Mouse (Mus musculus): ENCODE measurements around the gene Kcne3. TPM values are rescaled to one million over a fixed set of nuclear protein-coding genes. Genes with fewer than 3 reads are reported as not detected.
A peak's percentile ranks its signal among the peaks of the same experiment; 100 is the strongest.

Gene Kcne3
- polyA plus RNA-seq, 1 experiment = not detected

GRCm38 (mm10) chr7:100150086-100150485 is 26.2 kb upstream of the Kcne3 start:
- H3K4me3 ChIP-seq (ENCODE audit: insufficient read depth, low read depth, low read length) = no peak overlapping the region
- no peak overlapping the region for H3K27ac ChIP-seq (ENCODE audit: insufficient read depth, low read depth, low read length)
- TF ChIP-seq POLR2A (IDR thresholded peaks at IDR 0.05; ENCODE audit: insufficient read depth, low read depth, low read length) (no peak), CTCF (IDR thresholded peaks at IDR 0.05; ENCODE audit: insufficient read depth, low read depth, low read length) (no peak)
- H3K4me1 ChIP-seq (ENCODE audit: control insufficient read depth, insufficient read depth, low read length) = no peaks in the 10 kb centered on the region
- 36% methylated on average over 10 of the region's 10 CpGs for WGBS

GRCm38 (mm10) chr7:100150626-100151025 is 25.7 kb upstream of the Kcne3 start:
- Histone ChIP-seq H3K4me1 (ENCODE audit: control insufficient read depth, insufficient read depth, low read length) (no peaks in the 10 kb centered on the region), H3K27ac (ENCODE audit: insufficient read depth, low read depth, low read length) (no peak overlapping the region), H3K4me3 (ENCODE audit: insufficient read depth, low read depth, low read length) (no peak overlapping the region)
- WGBS = 86% methylated on average over 11 of the region's 11 CpGs
- TF ChIP-seq POLR2A (IDR thresholded peaks at IDR 0.05; ENCODE audit: insufficient read depth, low read depth, low read length) (no peak), CTCF (IDR thresholded peaks at IDR 0.05; ENCODE audit: insufficient read depth, low read depth, low read length) (no peak)

GRCm38 (mm10) chr7:100157669-100158068 is 18.6 kb upstream of the Kcne3 start:
- no peak for TF ChIP-seq CTCF (IDR thresholded peaks at IDR 0.05; ENCODE audit: insufficient read depth, low read depth, low read length)
- TF ChIP-seq POLR2A (IDR thresholded peaks at IDR 0.05; ENCODE audit: insufficient read depth, low read depth, low read length) = no peak
- H3K27ac ChIP-seq (ENCODE audit: insufficient read depth, low read depth, low read length) = no peak overlapping the region
- WGBS = 44% methylated on average over 4 of the region's 4 CpGs
- H3K4me1 ChIP-seq (ENCODE audit: control insufficient read depth, insufficient read depth, low read length) = peaks cover 4% of the 10 kb centered on the region
- no peak overlapping the region for H3K4me3 ChIP-seq (ENCODE audit: insufficient read depth, low read depth, low read length)

GRCm38 (mm10) chr7:100159105-100159841 is 17.0 kb upstream of the Kcne3 start, which contains the start of gene Lipt2:
TSS of gene Lipt2 (plus strand) at chr7:100159277.
- Histone ChIP-seq H3K4me1 (ENCODE audit: control insufficient read depth, insufficient read depth, low read length) (peaks cover 4% of the 10 kb centered on the region), H3K4me3 (ENCODE audit: insufficient read depth, low read depth, low read length) (peak within 1 kb of the TSS; percentile 64), H3K27ac (ENCODE audit: insufficient read depth, low read depth, low read length) (peak within 1 kb of the TSS; percentile 12; the same call in 1 of the 2 replicates)
- TF ChIP-seq POLR2A (IDR thresholded peaks at IDR 0.05; ENCODE audit: insufficient read depth, low read depth, low read length) (peak; percentile 60), CTCF (IDR thresholded peaks at IDR 0.05; ENCODE audit: insufficient read depth, low read depth, low read length) (no peak)
- under 1% methylated on average over 78 of the region's 78 CpGs for WGBS

GRCm38 (mm10) chr7:100160006-100160405 is 16.3 kb upstream of the Kcne3 start:
- TF ChIP-seq CTCF (IDR thresholded peaks at IDR 0.05; ENCODE audit: insufficient read depth, low read depth, low read length) (no peak), POLR2A (IDR thresholded peaks at IDR 0.05; ENCODE audit: insufficient read depth, low read depth, low read length) (no peak)
- Histone ChIP-seq H3K4me1 (ENCODE audit: control insufficient read depth, insufficient read depth, low read length) (peaks cover 4% of the 10 kb centered on the region), H3K27ac (ENCODE audit: insufficient read depth, low read depth, low read length) (peak overlapping the region; percentile 5; the same call in 1 of the 2 replicates), H3K4me3 (ENCODE audit: insufficient read depth, low read depth, low read length) (peak overlapping the region; percentile 64)
- WGBS = 51% methylated on average over 7 of the region's 7 CpGs

GRCm38 (mm10) chr7:100163506-100163905 is 12.8 kb upstream of the Kcne3 start:
- Histone ChIP-seq H3K4me3 (ENCODE audit: insufficient read depth, low read depth, low read length) (no peak overlapping the region), H3K4me1 (ENCODE audit: control insufficient read depth, insufficient read depth, low read length) (peaks cover 4% of the 10 kb centered on the region), H3K27ac (ENCODE audit: insufficient read depth, low read depth, low read length) (no peak overlapping the region)
- 80% methylated on average over 4 of the region's 4 CpGs for WGBS
- TF ChIP-seq POLR2A (IDR thresholded peaks at IDR 0.05; ENCODE audit: insufficient read depth, low read depth, low read length) (no peak), CTCF (IDR thresholded peaks at IDR 0.05; ENCODE audit: insufficient read depth, low read depth, low read length) (no peak)

GRCm38 (mm10) chr7:100168654-100169053 is 7.6 kb upstream of the Kcne3 start:
- H3K4me3 ChIP-seq (ENCODE audit: insufficient read depth, low read depth, low read length) = no peak overlapping the region
- 79% methylated on average over 11 of the region's 11 CpGs for WGBS
- H3K4me1 ChIP-seq (ENCODE audit: control insufficient read depth, insufficient read depth, low read length) = no peaks in the 10 kb centered on the region
- no peak overlapping the region for H3K27ac ChIP-seq (ENCODE audit: insufficient read depth, low read depth, low read length)
- no peak for TF ChIP-seq CTCF (IDR thresholded peaks at IDR 0.05; ENCODE audit: insufficient read depth, low read depth, low read length)
- TF ChIP-seq POLR2A (IDR thresholded peaks at IDR 0.05; ENCODE audit: insufficient read depth, low read depth, low read length) = no peak

- WGBS = 64% methylated on average over 4 of the region's 4 CpGs
- TF ChIP-seq CTCF (IDR thresholded peaks at IDR 0.05; ENCODE audit: insufficient read depth, low read depth, low read length) (no peak), POLR2A (IDR thresholded peaks at IDR 0.05; ENCODE audit: insufficient read depth, low read depth, low read length) (no peak)
- Histone ChIP-seq H3K4me1 (ENCODE audit: control insufficient read depth, insufficient read depth, low read length) (no peaks in the 10 kb centered on the region), H3K4me3 (ENCODE audit: insufficient read depth, low read depth, low read length) (no peak overlapping the region), H3K27ac (ENCODE audit: insufficient read depth, low read depth, low read length) (no peak overlapping the region)
Observed at GRCm38 (mm10) chr7:100170756-100171155, 5.5 kb upstream of the Kcne3 start.

GRCm38 (mm10) chr7:100178016-100178890 is 2.0 kb downstream of the Kcne3 start:
- WGBS = 8% methylated on average over 30 of the region's 30 CpGs
- peak overlapping the region; percentile 39 for H3K4me3 ChIP-seq (ENCODE audit: insufficient read depth, low read depth, low read length)
- peaks cover 6% of the 10 kb centered on the region for H3K4me1 ChIP-seq (ENCODE audit: control insufficient read depth, insufficient read depth, low read length)
- no peak overlapping the region for H3K27ac ChIP-seq (ENCODE audit: insufficient read depth, low read depth, low read length)
- TF ChIP-seq POLR2A (IDR thresholded peaks at IDR 0.05; ENCODE audit: insufficient read depth, low read depth, low read length) = no peak
- no peak for TF ChIP-seq CTCF (IDR thresholded peaks at IDR 0.05; ENCODE audit: insufficient read depth, low read depth, low read length)

All from olfactory bulb, adult 2 months (tissue).